Comparison of ENCODE assay signal across 34 mouse cellular contexts in the genomic region with DNA sequence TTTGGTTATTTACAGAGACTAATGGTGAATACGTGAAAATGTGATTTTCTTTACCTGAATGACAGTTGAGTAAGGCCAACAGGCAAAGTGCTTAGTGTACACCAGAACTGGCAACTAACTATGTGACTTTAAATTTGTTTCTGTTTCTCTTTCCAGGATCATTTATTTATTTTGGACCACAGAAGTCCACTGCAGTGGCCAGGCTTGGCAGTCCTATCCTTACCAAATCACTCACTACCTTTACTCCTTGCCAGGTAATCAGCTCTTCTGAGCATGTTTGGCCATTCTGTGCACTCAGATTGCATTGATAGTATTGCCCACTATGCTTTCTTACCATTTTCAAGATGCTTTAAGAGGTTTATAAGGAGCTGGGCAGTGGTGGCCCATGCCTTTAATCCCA.
"Had no signal": no experiment of that assay in that cellular context is flagged by ENCODE, and none has a peak within 500 bp of the region (broad histone marks: within the 10 kb centered on the region; RNA-seq: fewer than 3 reads in every experiment).

No protein-coding gene starts in this region.

- H3K4me1 ChIP-seq: heart, embryonic 10.5 days; heart, embryonic 12.5 days; heart, embryonic 13.5 days; heart, embryonic 15.5 days; hindbrain, embryonic 10.5 days; hindbrain, embryonic 12.5 days; hindbrain, embryonic 13.5 days; hindbrain, embryonic 15.5 days; intestine, embryonic 15.5 days; kidney, embryonic 15.5 days had no signal

- H3K9ac ChIP-seq: heart, embryonic 12.5 days; heart, embryonic 13.5 days; heart, embryonic 15.5 days; hindbrain, embryonic 12.5 days; hindbrain, embryonic 13.5 days; hindbrain, embryonic 14.5 days; hindbrain, embryonic 15.5 days; intestine, embryonic 15.5 days; kidney, embryonic 15.5 days had no signal

- H3K27me3 ChIP-seq: heart, embryonic 12.5 days; heart, embryonic 13.5 days; heart, embryonic 15.5 days; hindbrain, embryonic 12.5 days; hindbrain, embryonic 13.5 days; hindbrain, embryonic 15.5 days; intestine, embryonic 15.5 days; kidney, embryonic 15.5 days had no signal

- H3K4me2 ChIP-seq: heart, embryonic 11.5 days; heart, embryonic 12.5 days; heart, embryonic 13.5 days; heart, embryonic 15.5 days; hindbrain, embryonic 12.5 days; hindbrain, embryonic 13.5 days; hindbrain, embryonic 14.5 days; hindbrain, embryonic 15.5 days; intestine, embryonic 15.5 days; kidney, embryonic 15.5 days had no signal

- DNase-seq: heart, postnatal 10 days; heart, postnatal 14 days; heart, postnatal 36 days; heart, postnatal 4 days; kidney, adult 11 months; kidney, adult 18-20 months; kidney, adult 2 months; kidney, adult 8-10 months; kidney, adult 9 months; kidney, postnatal 10 days; kidney, postnatal 14 days; kidney, postnatal 36 days; kidney, postnatal 4 days; layer of hippocampus, adult 9-11 months; layer of hippocampus, postnatal 36 days had no signal

- ATAC-seq: hindbrain, embryonic 16.5 days; hindbrain, postnatal 0 days; inflammation-experienced regulatory T-cells, adult 6 months; intestine, embryonic 15.5 days; intestine, embryonic 16.5 days; intestine, postnatal 0 days had no signal

- H3K4me3 ChIP-seq: heart, embryonic 10.5 days; heart, embryonic 12.5 days; heart, embryonic 13.5 days; heart, embryonic 15.5 days; hindbrain, embryonic 10.5 days; hindbrain, embryonic 12.5 days; hindbrain, embryonic 13.5 days; hindbrain, embryonic 15.5 days; intestine, embryonic 15.5 days; kidney, embryonic 15.5 days; layer of hippocampus, adult 2 months had no signal

- H3K36me3 ChIP-seq: heart, embryonic 10.5 days; heart, embryonic 12.5 days; heart, embryonic 13.5 days; heart, embryonic 15.5 days; hindbrain, embryonic 10.5 days; hindbrain, embryonic 12.5 days; hindbrain, embryonic 13.5 days; hindbrain, embryonic 15.5 days; intestine, embryonic 15.5 days; kidney, embryonic 15.5 days had no signal

- H3K9me3 ChIP-seq: heart, embryonic 10.5 days; heart, embryonic 12.5 days; heart, embryonic 13.5 days; heart, embryonic 15.5 days; hindbrain, embryonic 10.5 days; hindbrain, embryonic 12.5 days; hindbrain, embryonic 13.5 days; hindbrain, embryonic 15.5 days; intestine, embryonic 15.5 days; kidney, embryonic 15.5 days had no signal

- H3K27ac ChIP-seq: heart, embryonic 10.5 days; heart, embryonic 13.5 days; heart, embryonic 15.5 days; hindbrain, embryonic 10.5 days; hindbrain, embryonic 12.5 days; hindbrain, embryonic 13.5 days; hindbrain, embryonic 14.5 days; hindbrain, embryonic 15.5 days; hindbrain, postnatal 0 days; intestine, embryonic 15.5 days; kidney, embryonic 15.5 days; kidney, postnatal 0 days; layer of hippocampus, adult 2 months had no signal
